Mouse (Mus musculus) bone marrow macrophage, adult 2 months (primary cell): ENCODE data around the gene Agrp.

Experiments
- CTCF ChIP-seq: IDR thresholded peaks from 2 replicates; pipeline ENCODE4 v1.5.1; 2012; ENCODE audit warnings: low read depth, mild to moderate bottlenecking, low read length, moderate library complexity
- POLR2A ChIP-seq: IDR thresholded peaks from 2 replicates; pipeline ENCODE4 v1.6.1; 2012; ENCODE audit warnings: mild to moderate bottlenecking, low read depth, low read length, borderline replicate concordance

DNA sequence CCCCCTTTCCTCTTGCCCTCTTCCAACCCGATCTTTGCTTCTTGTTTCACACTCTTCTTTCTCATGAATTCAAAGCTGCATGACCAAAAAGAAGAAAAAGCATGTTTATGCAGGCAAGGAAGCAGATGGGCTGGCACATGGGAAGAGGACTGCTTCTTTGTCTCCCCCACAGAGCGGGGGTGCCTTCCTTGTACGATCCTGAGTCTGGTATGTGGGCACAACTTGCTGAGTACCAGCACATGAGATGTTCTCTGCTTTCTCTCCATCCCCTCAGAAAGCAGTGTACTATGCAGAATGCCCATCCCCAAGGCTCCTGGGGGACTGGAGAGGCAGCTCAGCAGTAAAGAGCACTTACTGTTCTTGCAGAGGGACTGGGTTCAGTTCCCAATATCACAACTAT lies 12.8 kb downstream of the Agrp start:
- TF ChIP-seq POLR2A (no peak), CTCF (no peak)
